Mouse (Mus musculus) fat pad, adult 2 months (tissue): ENCODE results near the gene Ddx6.
"Not testable (repeated sequence)": the region's sequence is repeated elsewhere in the genome, so short reads cannot be mapped to it uniquely, and the experiment has no call there.

ENCODE experiments used
- DNase-seq: peaks from one replicate; pipeline ENCODE4 v3.0.0-alpha.2; 2011; ENCODE audit warnings: low read depth, low spot score; ENCODE audit errors: extremely low read depth

Ddx6 gene

DNA sequence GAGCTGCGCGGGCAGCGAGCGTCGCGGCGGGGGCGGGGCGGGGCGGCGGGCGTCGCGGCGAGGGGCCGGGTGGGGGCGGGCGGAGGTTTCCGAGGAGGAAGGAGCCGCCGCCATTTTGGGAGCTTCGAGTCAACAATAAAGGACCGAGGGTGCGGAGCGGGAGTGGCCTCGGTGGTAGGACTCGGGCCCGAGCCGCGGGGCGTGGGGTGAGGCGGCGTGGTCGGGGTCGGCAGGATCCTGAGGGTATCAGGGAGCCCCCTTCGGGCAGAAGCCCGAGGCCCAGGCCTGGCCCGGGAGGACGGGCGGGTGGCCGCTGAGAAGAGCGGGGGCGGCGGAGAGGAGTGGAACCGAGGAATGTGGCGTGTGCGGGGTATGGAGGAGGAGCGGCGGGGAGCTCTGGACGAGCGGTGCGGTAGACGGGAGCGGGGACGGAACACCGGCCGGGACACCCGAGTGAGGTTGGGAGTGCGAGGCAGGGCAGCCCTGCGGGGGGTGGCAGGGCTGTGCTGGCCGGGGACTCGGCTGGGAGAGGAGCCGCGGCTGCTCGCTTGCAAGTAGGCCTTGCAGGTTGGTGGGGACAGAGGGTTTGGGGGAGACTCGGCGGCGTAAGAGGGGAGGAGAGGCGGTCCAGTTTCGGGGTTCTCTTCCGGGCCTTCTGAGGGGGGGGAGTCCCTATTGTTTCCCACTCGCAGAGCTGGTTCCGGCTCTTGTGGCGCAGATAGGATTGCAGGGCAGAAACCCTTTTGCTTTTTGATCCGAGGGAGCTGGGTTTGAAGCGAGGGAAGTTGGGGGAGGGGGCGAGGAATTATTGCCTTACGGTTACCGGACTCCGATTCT, at the start of gene Ddx6:
Gene Ddx6, plus strand, starts transcription at position 114 of the 837 bp plus-strand sequence.
- no peak for DNase-seq

DNA sequence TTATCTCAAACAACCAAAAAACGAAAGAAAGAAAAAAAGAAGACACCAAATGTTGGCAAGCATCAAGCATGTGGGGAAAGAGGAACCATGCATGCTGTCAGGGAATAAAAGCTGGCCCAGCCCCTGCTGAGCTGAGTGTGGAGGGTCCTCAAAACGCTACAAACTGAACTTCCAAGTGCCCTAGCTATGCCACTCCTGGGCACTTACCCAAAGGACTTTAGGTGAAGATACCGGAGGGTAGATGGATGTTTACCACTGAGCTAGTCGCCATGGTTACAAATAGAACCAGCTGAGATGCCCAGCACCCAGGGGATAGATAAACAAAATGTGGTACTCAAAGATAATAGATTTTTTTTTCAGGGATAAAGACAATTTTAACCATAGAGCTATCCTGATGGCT, 43.1 kb upstream of the Ddx6 start, which contains the start of gene Cxcr5:
Gene Cxcr5, minus strand, starts transcription at position 281 of the 400 bp plus-strand sequence.
- DNase-seq = no peak

DNA sequence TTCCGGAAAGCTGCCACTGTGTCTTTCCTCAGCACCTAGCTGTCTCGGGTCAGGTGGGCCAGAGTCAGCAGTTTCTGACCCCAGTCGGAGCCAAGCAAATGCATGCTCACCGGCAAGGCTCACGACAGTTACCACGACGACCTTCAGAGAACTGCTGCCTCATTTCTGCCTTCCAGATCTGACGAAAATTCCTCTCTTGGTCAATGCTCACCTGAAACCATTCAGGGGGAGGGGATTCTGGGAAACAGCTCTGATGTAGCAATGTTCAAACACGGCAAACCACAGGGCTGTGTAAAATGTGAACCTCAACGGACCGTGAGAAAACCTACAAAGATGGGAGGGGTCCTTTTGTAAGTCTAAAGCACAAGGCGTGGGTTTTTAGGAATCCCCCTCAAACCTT, 41.8 kb upstream of the Ddx6 start:
- no peak for DNase-seq

DNA sequence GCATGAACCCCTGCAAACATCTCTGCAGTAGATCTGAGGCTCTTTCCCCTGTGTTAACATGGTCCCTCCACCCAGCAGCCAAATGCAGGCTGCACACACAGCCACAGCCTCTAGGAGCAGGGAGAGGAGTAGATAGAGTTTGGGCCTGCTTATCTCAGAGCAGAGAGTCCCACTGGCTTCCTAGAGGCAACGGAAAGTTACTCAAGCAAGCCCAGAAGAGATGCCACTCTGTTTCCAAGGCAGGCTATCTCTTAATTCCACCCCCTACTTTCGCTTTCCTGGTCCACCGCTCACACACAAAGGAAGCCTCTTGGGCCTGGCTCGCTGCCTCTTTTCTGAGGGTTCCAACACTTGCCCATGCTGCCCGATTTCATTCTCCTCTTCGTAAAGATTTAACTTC, 39.3 kb upstream of the Ddx6 start:
- DNase-seq = no peak

DNA sequence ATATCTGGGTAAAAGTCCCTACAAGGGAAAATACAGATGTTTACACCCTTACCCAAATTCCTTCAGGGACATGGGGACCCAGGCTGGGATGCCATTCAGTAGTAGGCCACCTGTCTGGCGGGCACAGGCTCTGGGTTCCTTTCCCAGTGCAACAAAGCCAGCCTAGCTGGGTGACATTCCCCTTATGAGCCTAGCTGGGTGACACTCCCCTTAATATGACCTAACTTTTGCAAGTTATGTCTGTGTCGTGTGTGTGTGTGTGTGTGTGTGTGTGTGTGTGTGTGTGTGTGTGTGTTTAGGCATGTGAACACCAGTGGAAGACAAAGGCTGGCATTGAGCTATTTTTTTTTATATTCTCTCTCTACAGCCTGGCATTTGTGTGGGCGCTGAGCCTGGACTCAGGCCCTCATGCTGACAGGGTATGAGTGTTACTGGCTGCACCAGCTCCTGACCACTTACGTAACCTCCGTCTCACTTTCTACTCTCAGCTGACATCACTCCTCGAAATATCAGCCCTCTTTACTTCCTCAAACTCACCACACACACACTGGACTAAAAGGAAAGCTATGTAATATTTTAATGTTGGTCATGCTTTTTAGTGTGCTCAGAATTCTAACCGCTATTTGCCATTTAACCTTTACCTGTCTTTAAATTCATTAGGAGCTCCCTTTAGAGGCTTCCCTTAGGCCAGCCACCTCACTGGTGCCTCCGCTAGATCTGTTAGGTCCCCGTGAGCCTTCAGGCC, 37.2 kb upstream of the Ddx6 start:
- DNase-seq = peak; percentile 56

DNA sequence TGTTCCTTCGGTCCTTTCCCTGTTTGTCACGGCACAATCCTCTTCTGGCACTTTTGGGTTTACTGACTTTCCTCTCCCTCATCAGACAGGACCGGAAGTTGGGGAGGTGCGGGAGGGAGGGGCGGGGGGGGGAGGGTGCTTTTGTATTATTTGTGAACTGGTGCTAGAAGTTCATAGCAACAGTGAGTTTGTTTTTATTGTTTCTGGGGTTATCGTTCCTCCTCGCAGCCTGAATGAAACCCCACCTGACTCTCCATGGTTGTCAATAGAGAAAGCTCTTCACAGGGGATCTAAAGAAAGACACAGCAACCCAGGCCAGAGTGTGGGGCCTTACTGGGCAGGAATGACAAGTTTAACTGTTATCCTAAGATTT, 36.6 kb upstream of the Ddx6 start:
- DNase-seq = no peak

DNA sequence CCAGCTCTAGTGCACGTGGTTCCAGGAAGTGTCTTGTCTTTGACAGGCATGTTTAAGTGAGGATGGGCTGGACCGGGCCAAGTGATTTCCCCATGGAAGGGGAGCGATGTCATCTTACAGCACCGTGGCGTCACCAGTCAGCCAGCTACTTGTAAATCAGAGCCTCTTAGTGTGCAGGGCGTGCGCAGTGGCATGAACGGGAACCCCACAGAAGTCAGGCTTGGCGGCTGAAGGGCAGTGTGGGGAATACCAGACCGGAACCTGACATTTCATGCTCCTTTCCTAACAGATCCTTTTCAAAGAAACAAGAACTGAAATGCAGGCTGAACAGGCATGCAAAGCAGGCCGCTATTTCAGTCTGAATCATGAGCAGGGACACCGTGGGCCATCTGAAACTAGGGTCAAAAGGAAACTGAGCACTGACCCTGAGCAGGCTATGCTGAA, 33.7 kb upstream of the Ddx6 start:
- DNase-seq = no peak

DNA sequence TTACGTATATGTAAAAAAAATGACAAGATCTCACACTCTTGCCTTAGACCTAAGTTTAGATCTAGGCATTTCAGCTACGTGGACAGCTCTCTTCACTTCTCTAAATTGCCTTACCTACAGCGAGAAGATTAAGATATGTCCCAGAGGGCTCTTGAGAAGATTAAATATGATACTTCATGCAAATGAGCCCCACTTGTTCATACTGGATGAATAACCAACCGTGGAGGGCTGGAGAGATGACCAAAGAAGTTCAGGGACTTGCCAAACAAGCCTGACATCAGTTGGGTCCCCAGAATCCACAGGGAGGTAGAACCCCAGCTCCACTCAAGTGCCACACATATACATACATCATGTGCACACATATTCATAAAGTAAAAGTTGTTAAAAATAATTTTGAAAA, 31.4 kb upstream of the Ddx6 start:
- DNase-seq = no peak

DNA sequence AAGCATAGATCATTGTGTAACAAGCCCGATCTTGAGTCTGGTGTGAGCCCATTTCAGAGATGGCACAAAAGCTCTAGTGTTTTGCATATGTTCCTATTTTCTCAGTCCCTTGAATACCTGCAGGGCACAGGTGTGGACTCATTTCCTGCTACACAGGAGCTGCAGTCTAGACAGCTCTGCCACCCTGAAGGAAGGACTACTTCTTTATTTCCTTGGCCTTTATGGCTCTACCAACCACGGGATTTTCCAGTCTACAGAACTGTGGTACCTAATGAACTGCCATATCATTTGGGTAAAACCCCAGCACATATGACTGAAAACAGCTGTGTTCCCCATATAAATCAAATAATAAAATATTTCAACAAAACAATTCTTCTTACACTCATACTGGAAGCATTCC, 29.6 kb upstream of the Ddx6 start:
- no peak for DNase-seq

DNA sequence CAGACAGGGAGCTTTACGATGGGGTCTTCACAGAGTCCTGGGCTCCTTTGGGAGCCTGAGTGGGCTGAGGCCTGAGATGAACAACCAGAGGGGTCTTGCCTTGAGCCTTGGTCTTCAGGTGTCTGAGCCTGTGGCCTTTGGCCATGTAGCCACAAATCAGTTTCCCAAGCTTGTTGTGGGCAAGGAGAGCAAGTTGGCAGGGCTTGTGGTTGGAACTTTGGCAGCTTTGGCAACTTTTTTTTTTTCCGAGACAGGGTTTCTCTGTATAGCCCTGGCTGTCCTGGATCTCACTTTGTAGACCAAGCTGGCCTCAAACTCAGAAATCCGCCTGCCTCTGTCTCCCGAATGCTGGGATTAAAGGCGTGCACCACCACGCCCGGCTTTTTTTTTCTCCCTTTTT, 28.6 kb upstream of the Ddx6 start:
- DNase-seq = not testable (repeated sequence)

DNA sequence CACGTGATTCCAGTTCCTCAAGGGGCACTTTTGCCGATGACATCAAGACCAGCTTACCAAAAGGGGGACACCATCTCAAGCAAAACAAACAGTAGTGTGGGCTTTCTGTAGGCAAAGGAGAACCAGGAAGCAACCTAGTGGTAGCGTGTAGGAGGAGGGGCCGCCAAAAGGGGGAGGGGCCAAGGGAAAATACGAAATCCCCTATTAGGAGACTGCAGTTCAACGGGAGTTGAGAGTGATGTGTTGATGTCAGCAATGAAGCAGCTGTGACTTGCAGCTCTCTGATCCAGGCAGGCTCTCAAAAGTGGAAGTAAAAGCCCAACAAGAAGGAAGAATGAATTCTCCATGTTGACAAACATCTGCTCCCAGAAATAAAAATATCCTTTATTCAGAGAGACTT, 25.3 kb upstream of the Ddx6 start:
- no peak for DNase-seq

DNA sequence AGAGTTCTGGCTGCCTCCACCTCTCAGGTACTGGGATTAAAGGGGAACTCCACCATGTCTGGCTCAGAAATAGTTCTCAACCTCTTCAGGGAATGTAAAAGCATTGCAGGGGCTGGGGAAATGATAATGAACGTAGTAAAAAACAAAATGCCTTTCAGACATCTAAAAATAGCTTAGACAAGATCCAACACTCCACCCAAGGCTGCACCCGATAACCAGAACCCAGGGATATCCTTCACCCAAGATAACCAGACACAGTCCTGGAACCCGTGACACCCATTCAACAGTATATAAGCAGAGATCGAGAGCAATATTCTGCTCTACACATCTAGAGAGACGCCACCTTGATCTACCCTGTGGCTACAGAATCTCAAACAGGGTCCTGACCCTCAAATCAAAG, 24.6 kb upstream of the Ddx6 start:
- no peak for DNase-seq

DNA sequence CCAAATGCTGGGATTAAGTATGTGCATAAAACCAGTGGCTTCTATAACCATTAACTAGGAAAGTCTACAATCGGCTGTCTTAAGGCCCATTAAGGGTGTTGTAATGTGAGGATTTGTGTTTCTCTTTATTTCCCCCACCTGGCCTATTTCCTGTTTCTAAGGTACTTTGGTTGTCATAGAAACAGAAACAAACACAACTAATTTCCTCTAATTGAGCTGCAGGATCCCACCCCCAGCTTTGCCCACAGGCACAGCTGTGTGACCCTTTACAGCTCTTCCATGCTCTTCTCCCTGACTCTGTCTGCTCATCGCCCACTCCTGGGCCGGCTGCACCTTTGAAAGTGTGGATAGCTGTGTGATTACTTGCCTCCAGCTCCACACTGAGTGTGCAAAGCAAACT, 23.3 kb upstream of the Ddx6 start:
- no peak for DNase-seq

DNA sequence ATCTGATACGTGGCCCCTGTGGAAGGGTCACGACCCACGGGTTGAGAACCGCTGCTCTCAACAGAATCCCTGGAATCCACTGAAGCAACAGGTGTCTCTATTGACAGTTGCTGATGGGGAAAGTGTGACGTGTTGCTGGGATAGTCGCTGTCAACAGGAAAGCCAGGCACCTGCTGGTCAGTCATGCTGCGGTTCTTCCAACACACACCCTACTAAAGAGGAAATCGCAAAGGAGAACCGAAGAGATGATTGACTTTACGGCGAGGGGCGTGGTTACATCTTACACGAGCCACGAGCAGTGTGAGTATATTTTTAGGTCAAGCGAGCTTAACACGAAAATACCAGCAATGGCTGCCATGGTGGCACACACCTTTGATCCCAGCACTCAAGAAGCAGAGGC, 22.3 kb upstream of the Ddx6 start:
- DNase-seq = no peak

DNA sequence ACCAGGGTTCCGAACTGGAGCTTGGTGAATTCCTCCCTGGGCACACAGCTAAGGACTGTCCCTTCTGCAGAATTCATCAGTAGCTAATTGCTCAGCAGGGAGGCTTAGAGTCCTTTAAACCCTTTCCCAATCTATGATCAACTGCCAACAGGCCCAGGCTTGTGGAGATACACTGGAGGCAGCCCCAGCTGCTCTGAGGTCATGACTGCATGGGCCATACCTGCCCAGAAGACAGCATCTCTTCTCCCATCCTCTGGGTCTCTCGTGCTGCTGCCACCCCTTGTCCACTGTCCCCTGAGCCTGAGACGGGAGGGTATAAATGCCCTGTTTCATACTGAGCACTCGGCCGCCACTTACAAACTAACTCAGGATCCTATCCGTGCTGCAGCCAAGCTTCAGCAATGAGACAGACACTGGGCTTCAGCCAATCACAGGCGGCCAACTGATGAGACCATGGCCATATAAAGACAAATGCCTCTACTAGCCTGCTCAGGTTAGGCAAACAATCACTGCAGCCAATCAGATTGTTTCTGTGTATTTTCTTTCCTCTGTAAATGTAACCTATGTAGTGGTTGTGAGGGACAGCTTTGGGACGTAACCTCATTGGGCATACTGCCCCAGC, 17.9 kb upstream of the Ddx6 start:
- DNase-seq = peak; percentile 47

DNA sequence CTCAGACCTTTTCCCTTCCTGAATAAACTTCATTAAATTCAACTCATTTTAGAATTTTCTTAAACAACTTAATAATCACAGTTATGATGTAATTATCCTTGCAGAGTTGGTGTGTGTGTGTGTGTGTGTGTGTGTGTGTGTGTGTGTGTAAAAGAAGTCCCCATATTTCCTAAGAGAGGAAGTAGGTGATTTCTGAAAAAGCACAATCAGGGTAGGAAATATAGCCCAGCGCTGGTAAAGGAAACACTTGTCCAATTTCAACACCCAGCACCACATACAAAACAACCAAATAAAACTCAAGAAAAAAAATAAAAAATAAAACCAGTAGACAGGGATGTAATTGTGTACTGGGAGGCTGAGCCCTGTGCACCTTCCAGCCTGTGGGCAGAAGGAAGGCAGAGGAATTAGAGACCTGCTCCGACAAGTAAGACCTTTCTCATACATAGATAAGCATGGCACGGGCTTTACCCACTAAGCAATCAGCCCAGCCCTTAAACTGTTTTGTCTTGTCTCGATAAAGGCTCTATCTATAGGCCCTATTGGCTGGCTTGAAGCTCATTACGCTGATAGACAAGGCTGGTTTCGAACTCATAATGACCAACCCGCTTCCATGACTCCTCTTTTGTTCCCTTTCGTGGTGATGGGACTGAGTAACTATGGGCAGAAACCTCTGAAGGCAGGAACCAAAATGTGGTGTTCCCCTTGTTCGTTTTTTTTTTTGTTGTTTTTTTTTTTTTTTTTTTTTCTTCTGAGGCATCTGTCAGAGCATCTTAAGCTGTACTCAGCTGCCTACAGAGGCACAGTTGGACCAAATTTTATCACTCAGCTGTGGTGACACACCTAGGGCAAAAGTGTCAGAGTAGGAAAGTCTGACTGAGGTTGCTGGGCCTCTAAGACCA, 17.2 kb upstream of the Ddx6 start:
- no peak for DNase-seq

DNA sequence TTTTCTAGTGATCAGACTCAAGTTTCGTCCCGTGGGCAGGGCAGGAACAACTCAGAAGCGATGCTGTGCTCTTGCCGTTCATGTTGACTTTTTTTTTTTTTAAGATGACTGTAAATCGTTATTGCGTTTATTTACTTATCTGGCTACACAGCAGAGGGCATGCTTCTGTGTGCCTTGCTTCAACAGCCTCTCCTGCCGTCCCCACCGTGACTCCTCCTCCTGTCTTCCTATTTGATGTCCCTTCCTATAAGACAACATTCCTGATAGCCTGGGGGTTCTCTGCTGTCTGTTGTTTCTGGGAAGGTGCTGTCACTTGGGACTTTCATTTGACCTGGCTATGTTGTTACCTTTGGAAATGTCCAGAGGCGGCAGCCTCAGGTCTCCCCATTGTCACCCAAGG, 16.1 kb upstream of the Ddx6 start:
- no peak for DNase-seq

DNA sequence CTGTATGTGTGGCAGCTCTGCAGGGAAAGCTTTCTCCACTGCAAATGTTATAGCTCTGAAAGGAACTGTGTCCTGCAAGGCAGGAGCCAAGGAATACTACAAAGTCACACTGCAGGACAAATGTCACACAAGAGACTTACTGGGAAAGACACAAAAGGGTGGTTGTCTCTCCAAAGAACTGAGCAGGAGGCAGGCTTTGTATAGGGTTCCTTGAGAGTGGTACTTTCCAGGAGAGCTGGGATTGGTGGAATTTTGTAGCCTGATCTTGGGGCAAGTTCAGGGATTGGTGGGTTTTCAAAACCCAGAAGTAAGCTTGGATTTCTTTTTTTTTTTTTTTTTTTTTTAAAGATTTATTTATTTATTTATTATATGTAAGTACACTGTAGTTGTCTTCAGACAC, 15.6 kb upstream of the Ddx6 start:
- DNase-seq = no peak

DNA sequence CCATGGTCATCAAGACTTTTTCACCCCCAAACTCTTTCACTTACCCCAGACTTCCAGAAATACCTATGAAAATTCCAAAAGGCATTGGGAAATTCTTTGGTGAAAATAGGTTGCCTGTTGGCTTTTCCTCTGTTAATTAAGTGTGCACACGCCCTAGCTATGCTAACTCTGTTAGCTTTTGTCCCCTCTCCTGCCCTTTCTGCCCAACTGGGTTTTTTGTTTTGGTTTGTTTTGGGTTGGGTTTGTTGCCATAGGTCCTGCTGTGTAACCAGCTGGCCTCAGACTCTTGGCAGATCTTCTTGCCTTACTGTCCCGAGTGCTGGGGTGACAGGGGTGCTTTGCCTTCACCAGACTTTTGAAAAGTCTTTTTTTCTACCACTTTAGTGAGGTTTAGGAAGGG, 13.7 kb upstream of the Ddx6 start:
- no peak for DNase-seq

DNA sequence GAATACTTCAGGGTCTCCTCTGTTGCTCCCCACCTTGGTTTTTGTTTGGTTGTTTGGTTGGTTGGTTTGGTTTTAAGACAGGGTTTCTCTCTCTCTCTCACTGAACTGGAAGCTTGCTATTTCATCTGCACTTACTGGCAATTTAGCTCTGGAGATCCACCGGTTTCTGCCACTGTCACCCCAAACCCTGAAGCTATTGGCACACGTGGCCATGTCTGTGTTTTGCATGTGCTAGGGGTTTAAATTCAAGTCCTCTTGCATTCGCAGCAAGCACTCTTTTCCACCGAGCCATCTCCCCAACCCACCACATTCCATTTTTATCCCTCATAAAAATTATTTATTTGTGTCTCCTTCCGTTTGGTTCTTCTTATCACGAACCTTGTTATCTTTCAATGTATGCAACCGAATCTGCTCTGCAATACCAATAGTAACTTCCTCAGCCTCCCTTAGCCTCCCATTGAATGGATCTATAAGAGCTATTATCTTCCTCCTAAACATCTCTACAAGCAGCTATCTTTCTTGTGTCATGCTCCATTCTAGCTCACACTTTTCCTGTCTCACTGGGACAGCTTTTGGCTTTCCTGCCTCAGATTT, 13.0 kb upstream of the Ddx6 start:
- no peak for DNase-seq

DNA sequence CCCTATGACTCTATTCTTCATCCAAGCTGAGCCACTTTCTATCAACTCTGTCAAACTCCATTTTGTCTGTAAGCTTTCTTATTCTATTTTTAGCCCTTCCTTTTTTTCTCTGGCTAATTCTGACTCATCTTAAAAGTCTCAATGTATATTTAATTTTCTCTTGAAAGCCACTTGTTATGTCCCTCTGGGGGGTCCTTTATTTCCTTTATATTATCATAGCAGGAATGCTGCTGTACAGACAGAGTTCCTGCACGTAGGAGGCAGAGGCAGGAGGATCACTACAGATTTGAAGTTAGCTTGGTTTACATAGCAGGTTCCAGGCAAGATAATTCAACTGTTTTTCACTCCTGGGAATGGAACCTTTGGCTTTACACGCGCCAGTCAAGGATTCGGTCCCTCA, 11.5 kb upstream of the Ddx6 start:
- no peak for DNase-seq
